Mouse (Mus musculus): ENCODE data around the gene Evl.

GRCm38 (mm10) chr12:108706129-108706528 is 151.6 kb downstream of the Evl start:
- TF ChIP-seq POLR2A (IDR thresholded peaks at IDR 0.05; ENCODE audit: extremely low read depth, insufficient read depth, low read length) (no peak), CTCF (IDR thresholded peaks at IDR 0.05; ENCODE audit: extremely low read depth, insufficient read depth, low read length) (peak; percentile 27; the same call in 1 of the 2 replicates)
